Mouse (Mus musculus): ENCODE results near the gene Tmem163.

- TF ChIP-seq CTCF (IDR thresholded peaks at IDR 0.05; ENCODE audit: low read depth) (no peak), EP300 (IDR thresholded peaks at IDR 0.05; ENCODE audit: low read depth) (no peak)
Measured at GRCm38 (mm10) chr1:127718290-127718689, 38.9 kb upstream of the Tmem163 start.
